14 mouse cellular contexts compared by ENCODE assay signal in genomic region chr5:148152600-148153402, GRCm38 (mm10).
DNase-seq lines count a peak whose midpoint lies in the region; ATAC-seq lines count a peak whose summit lies in the region.
"Had no signal": no experiment of that assay in that cellular context is flagged by ENCODE, and none has a peak within 500 bp of the region (broad histone marks: within the 10 kb centered on the region; RNA-seq: fewer than 3 reads in every experiment).

No protein-coding gene starts in this region.

- intact Hi-C loops in heart, postnatal 10 days (cut with DNase I) = no loop called here

- no peaks in the 10 kb centered on the region for H3K27me3 ChIP-seq in hindbrain, embryonic 11.5 days (ENCODE audit: control insufficient read depth, insufficient read depth, low read length)
- H3K27me3 ChIP-seq in midbrain, embryonic 14.5 days (ENCODE audit: control insufficient read depth, insufficient read depth, low read length) = no peaks in the 10 kb centered on the region
- H3K27me3 ChIP-seq: kidney, embryonic 15.5 days; liver, embryonic 13.5 days; megakaryocyte, embryonic 14.5 days had no signal

- DNase-seq in embryo, embryonic 10.5 days (ENCODE audit: low spot score) = peak; percentile 46
- no peak for DNase-seq in embryo, embryonic 10 days (ENCODE audit: low spot score)
- peak; percentile 43 for DNase-seq in Muller cell, postnatal 12 days (ENCODE audit: inconsistent ontology term)
- peak; percentile 74 for DNase-seq in hindbrain, embryonic 11.5 days (ENCODE audit: low spot score)
- DNase-seq in midbrain, embryonic 14.5 days = peak; percentile 83
- no peak for DNase-seq in thymus, postnatal 4 days
- no peak for DNase-seq in heart, postnatal 10 days
- no peak for DNase-seq in kidney, postnatal 25 days
- DNase-seq: heart, adult 18-20 months; heart, postnatal 36 days; layer of hippocampus, postnatal 36 days; liver, embryonic 13.5 days had no signal

- H3K4me1 ChIP-seq in hindbrain, embryonic 11.5 days (replicated peaks; ENCODE audit: control insufficient read depth, insufficient read depth, low read length) = no peaks in the 10 kb centered on the region; the same call in 1 of the 2 replicates
- H3K4me1 ChIP-seq in midbrain, embryonic 14.5 days (ENCODE audit: control insufficient read depth, insufficient read depth, low read length) = peaks cover 28% of the 10 kb centered on the region
- H3K4me1 ChIP-seq: liver, embryonic 13.5 days; megakaryocyte, embryonic 14.5 days had no signal

- H3K4me3 ChIP-seq in hindbrain, embryonic 11.5 days (ENCODE audit: low read depth, low read length) = no peak overlapping the region
- 0 out of 2 replicates have a peak overlapping the region, but pooled peaks have one; percentile 3 for H3K4me3 ChIP-seq in midbrain, embryonic 14.5 days (replicated peaks; ENCODE audit: low read depth, low read length)
- H3K4me3 ChIP-seq: kidney, embryonic 15.5 days; liver, embryonic 13.5 days; megakaryocyte, embryonic 14.5 days had no signal

- H3K4me2 ChIP-seq in hindbrain, embryonic 11.5 days (replicated peaks; ENCODE audit: low read depth, low read length) = no peak overlapping the region
- H3K4me2 ChIP-seq in midbrain, embryonic 14.5 days (ENCODE audit: low read length) = peak overlapping the region; percentile 43
- H3K4me2 ChIP-seq: kidney, embryonic 15.5 days; liver, embryonic 13.5 days had no signal

- H3K27ac ChIP-seq in hindbrain, embryonic 11.5 days (ENCODE audit: low read depth, low read length) = peak overlapping the region; percentile 82
- H3K27ac ChIP-seq in midbrain, embryonic 14.5 days (replicated peaks; ENCODE audit: low read depth, low read length) = peak overlapping the region; percentile 83
- H3K27ac ChIP-seq: kidney, embryonic 15.5 days; liver, embryonic 13.5 days had no signal

- no peaks in the 10 kb centered on the region for H3K9me3 ChIP-seq in hindbrain, embryonic 11.5 days (ENCODE audit: control insufficient read depth, low read length)
- no peaks in the 10 kb centered on the region for H3K9me3 ChIP-seq in midbrain, embryonic 14.5 days (ENCODE audit: control insufficient read depth, low read length)

- no peaks in the 10 kb centered on the region for H3K36me3 ChIP-seq in hindbrain, embryonic 11.5 days (ENCODE audit: control insufficient read depth, insufficient read depth, low read length)
- H3K36me3 ChIP-seq in midbrain, embryonic 14.5 days (ENCODE audit: control insufficient read depth, insufficient read depth, low read length) = no peaks in the 10 kb centered on the region
- H3K36me3 ChIP-seq: kidney, embryonic 15.5 days; liver, embryonic 13.5 days had no signal

- no peak overlapping the region for H3K9ac ChIP-seq in hindbrain, embryonic 11.5 days (ENCODE audit: low read depth, low read length)
- H3K9ac ChIP-seq in midbrain, embryonic 14.5 days (replicated peaks; ENCODE audit: low read length) = peak overlapping the region; percentile 34
- H3K9ac ChIP-seq: kidney, embryonic 15.5 days; liver, embryonic 13.5 days had no signal

- WGBS in hindbrain, embryonic 11.5 days = 51% methylated on average over 13 of the region's 13 CpGs
- 20% methylated on average over 13 of the region's 13 CpGs for WGBS in midbrain, embryonic 14.5 days

- ATAC-seq in hindbrain, embryonic 11.5 days (ENCODE audit: low FRiP score) = peak; percentile 88
- ATAC-seq in midbrain, embryonic 14.5 days (ENCODE audit: low FRiP score, low TSS enrichment) = peak; percentile 79

Comparison
In these comparisons a context has a peak if more than half of its experiments do, and no peak if none do; other contexts are left out.
1. DNase-seq: peak in embryo, embryonic 10.5 days (single experiment), Muller cell, postnatal 12 days (single experiment), hindbrain, embryonic 11.5 days (single experiment) and midbrain, embryonic 14.5 days (single experiment); none in embryo, embryonic 10 days (single experiment), thymus, postnatal 4 days (single experiment), heart, postnatal 10 days (0 of 2) and kidney, postnatal 25 days (0 of 2).